Mouse (Mus musculus) A20 (cell line): Measurements from ENCODE around the gene Slc24a3.

Source experiments
- DNase-seq: peaks from one replicate; pipeline ENCODE4 v3.0.0-alpha.2; 2011; ENCODE audit warnings: low read depth, low spot score

The Slc24a3 gene

DNA sequence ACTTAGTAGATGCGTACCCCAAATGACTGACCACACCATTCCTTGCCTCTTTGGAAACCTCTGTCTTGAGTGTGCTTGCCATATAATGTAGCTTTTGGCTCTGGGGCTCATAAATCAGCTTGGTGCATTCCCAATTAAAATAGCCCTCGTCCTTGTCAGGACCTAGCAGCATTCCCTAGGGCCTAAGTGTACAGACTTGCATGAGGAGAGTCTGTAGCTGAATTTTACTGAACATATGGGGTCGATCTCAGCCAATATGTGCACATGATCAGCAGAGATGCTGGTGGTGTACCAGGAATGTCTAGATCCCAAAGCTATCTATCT lies 254.3 kb downstream of the Slc24a3 start:
- no peak for DNase-seq

DNA sequence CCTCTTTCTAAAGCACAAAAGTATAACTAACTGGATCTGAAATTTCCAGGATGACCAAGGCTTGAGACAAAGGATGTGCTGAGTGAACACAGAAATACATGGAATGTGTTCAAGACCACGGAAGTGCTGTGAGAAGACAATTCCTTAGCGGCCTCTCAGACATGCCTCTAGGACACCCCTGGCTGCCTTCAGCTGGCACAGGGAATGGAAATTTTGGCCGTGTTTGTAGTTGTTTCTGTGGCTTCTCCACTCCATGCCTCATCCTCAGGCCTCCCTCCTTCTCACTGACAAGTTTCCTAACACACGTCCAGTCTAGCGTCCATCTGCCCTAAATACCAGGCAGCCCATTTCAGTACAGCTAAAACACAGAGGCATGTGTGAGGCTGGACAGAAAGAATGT lies 262.4 kb downstream of the Slc24a3 start:
- DNase-seq, result no peak

DNA sequence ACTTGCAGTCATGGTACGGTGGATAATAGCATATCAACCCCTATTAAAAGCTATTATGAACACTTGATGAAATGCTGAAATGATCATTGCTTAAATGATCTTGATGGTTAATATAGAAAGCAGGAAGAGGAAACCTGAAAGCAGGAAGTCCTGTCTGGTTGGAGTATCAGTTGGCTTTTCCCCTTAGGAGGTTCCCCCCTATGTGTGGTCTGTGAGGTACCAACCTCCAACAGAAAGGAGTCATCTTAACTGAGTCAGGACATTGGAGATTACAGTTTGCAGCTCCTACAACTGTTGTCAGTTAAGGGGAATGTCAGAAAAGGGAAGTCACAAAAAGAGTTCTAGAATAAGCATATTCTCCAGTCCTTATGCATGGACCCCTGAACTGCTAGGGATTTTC lies 266.5 kb downstream of the Slc24a3 start:
- DNase-seq, result no peak

DNA sequence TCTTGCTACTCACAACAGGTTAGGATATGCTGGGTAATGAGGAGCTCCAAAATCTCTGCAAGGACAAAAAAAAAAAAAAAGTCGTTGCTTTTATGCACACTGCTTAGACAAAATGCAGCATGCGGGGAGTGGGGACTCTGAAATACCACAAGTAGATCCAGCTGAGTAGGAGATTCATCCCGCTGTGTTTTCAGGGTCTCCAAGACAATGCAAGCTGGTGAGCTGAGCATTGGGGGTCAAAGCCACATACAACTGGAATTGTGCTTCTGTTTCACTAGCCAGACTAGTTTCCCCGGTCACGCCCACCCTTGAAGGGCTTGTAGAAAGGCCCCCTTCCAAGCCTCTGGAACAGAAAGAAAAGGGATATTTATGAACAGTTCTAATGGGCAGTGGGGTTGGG lies 270.8 kb downstream of the Slc24a3 start:
- no peak for DNase-seq

DNA sequence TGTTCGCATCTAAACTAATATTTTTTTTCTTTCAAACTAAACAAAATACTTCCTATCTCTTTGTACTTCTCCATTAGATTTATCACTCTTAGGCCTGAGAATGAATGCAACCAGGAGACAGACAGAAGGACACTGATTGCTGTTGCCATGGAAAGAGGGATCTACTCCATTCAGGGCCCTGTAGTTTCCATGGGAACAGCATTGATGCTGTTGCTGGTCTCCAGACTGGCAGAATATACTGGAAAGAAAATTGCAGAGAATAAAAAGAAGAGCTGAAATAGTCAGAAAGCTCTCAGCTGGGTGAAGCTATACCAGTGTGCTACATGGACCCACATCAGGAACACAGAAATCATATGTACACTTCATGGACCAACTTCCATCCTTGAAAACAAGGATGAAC lies 272.2 kb downstream of the Slc24a3 start:
- no peak for DNase-seq

DNA sequence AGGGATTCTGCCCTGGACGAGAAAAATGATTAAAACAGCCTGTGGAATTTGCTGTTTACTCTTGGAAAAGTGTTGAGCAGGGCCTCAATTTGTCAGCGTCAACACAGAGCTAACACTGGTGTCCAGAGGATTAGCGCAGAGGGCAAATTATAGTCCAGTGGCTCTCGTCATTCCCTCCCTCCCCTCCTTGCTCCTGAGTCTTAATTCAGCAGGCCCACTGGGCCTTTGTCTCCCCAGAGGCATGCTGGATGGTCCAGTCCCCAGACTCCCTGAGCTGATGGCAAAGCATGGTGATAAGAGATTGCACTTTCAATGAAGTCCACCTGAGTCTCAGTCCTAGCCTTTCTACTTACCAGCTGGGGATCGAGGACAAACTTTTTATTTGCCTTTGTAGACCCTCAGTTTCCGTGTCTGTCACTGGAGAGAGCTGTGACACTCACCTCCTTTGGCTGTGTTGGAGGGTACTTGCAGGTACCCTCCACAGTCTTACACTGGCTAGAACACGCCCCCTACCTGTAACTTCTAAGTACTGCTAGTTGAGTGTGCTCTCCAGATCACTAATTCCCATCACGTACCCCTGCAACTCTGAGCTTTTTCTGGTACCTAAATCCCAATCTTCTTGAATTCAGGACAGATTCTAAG lies 289.7 kb downstream of the Slc24a3 start:
- DNase-seq, result peak; percentile 10

DNA sequence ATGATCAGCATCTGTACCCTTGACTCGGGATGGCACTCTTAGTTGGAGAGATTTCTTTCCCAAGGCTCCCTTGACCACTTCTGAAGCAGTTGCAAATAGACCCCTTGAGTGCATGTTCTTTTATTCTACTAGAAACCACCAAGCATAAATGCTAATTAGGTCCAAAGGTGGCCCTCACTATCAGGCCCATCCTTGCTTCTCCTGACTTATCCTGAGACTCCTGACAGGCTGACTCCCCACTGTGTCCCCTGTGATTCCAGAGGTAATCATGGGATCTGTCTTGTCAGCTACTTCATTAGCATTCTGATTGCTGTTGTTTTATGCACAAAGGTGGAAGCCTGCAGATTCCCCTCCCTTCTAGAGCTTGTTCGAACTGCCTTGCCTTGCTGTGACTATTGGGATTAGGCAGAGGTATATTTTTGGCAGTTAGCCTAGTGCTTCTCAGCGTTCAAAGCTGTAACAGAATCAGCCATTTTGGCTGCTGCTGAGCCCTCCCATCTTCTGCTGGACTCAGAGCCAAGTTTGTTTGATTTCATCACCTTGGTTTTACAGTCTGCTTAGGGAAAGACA lies 293.4 kb downstream of the Slc24a3 start:
- DNase-seq, result no peak

DNA sequence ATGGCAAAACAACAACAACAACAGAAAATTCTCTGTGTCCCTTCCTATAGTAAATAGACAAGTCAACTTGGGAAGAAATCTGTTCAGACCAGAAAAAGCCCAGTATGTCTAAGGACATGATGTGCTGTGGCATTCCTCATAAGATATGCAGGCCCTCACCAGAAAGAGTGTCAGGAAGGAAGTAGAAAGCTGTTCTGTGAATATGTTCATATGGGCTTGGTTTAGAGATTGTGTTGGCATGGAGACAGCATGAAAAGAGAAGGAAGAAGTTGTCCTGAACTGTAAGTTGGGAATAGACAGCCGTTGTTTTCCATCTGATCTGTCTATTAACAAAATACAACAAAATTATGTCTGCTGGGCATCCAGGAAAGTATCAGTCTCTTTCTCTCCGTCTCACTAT lies 294.7 kb downstream of the Slc24a3 start:
- DNase-seq, result no peak

DNA sequence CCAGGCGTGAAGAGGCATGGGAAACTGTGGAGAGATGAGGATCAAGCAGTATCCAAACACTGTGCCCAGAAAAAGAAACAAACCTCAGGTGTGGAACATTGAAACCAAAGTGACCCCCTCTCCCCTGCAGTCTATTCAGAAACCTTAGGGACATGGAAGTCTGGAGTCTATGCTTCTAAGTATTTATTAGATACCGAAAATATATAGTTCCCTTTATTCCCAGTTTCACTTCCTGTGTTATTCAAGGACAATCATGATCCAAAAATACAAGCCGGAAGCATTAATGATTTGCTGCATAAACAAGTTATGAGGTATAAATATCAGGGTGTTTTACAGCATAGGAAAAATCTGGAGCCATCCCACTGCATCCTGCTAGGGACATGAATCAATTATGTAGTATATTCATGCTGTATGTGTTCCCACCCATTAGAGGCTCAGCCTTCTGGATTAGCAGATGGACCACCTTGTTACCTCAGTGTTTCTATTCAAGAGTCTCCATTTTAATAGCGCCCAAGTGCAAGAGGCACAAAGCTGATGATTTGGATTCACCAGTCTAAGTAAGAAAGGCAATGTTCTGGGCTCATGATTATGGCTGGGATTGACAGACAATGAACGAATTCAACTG lies 301.3 kb downstream of the Slc24a3 start:
- DNase-seq, result no peak

DNA sequence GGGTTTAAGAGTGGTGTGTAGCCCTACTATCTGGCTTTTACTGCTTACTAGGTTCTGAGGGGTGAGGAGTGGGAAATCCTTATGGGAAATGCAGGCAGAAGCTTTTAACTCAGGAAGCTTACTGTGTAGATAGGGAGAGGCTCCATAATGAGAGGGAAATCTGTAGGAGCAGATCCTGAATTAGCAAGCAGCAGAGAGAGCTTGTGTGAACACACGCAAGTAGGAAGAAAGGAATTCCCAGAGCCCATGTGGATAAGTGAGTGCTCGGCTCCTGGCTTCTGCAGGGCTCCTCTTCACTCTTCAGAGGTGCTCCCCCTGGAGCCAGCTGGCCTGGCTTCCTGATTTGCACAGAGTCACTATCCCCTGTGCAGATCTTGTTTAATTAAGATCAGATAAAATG lies 309.9 kb downstream of the Slc24a3 start:
- DNase-seq, result no peak

DNA sequence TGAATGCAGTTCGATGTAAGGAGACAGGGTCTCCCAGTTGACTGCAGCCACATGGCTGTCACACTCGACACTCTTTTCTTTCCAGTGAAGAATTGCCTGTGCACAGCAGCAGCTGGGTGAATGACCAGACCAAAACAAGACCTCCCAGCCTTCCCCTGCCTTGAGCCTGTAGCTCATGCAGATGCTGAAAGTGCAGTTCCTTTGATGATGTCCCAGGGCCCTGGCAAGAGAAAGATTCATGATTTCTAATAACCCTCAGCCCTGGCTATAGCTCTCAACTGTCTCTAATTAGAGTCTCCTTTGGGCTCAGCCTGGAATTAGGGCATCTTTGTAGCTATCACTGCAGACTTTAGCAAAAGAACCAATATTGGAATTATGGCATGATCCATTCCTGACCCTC lies 312.1 kb downstream of the Slc24a3 start:
- no peak for DNase-seq

DNA sequence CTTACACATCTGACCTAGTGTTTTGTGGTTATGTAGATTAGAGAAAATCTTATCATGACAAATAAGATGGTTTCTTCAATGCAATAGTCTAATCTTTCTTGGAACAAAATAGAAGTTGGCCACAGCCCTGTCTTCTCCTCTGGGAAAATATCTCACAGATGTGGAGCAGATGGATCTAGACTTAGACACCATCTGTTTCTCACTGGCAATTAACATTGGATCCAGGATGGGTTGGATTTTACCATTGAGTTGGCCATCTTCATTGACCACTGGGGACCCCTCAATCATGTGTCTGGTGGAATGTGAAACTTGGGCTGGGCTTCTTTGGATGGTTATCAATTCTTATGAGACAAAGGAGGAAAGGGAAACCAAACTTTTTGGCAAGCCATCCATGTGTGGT lies 332.7 kb downstream of the Slc24a3 start:
- no peak for DNase-seq

DNA sequence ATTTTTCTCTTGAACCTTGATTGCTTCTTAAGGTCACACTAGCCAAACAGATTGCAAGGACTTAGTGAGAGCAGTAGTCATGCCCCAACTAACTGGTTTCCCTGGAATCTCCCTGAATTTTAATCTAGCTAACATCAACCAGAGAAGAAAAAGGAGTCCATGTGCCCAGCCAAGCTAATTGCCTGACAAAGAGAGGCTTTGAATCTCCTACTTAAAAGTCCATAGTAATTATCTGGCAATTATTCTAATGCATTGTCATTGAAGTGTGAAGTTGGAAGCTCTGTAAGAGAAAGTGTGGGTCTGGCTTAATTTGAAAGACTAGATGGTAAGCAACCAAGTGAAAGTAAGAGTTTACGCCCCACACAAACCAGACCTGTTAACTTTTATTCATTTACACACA lies 333.9 kb downstream of the Slc24a3 start:
- DNase-seq, result no peak

DNA sequence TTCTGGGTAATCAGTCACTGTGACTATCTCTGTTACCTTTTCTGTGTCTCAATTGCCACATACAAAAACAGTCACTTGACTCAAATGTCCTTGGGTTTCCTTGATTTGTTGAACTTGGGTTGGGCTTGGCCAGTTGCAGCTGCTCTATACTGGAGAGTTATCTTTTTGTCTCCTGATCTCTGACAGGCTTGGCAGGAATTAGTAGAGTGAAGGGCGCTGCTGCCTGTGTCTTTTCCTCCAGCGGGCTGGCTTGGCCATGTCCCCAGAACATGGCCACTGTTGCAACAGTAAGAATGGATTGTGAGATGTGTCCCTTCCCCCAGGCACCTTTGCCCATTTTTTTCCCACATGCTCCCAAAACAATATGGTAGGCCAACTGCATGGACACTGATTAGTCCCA lies 340.1 kb downstream of the Slc24a3 start:
- DNase-seq, result no peak

DNA sequence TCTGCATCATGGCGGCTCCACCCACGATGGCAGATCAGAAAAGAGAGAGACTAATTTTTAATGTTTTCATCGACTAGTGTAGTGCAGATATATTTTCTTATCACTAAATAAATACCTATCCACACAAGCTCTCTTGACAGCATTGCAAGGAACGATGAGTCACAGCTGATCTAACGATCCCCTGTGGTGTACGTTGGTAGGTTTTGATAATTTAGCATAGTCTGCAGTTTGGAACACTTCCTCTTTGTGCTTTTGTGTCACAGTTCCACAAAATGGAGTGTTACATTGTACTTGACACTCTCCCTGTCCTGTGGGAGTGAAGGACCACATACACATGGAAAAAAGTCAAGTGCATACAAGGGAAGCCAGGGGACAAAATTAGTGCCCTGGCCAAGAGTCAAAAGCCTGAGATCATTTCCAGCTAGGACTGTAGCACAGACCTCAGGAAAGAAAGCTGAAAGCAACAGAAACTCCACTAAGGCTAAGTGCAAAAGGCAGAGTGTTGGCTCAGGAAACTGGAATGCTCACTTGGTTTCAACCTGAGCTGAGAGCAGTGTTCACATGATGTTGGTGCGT lies 343.2 kb downstream of the Slc24a3 start:
- DNase-seq, result no peak

DNA sequence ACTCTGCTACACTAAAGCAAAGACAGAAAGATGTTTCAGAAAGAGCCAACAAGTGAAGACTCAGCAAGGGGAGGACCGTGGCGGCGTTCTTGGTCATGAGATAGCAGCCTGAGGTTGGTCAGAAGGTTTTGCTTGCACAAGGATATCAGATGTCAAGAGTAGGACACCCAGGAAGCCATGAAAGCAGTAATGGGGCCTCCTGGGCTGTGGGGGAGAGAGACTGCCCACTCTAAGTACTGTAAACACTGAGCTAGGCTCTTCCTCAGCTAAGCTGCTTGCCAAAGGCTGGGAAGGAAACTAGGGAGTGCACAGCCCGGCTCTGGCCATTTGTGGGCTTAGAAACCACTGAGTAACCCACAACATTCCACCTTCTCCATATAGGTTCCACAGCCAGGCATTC lies 348.4 kb downstream of the Slc24a3 start:
- no peak for DNase-seq

DNA sequence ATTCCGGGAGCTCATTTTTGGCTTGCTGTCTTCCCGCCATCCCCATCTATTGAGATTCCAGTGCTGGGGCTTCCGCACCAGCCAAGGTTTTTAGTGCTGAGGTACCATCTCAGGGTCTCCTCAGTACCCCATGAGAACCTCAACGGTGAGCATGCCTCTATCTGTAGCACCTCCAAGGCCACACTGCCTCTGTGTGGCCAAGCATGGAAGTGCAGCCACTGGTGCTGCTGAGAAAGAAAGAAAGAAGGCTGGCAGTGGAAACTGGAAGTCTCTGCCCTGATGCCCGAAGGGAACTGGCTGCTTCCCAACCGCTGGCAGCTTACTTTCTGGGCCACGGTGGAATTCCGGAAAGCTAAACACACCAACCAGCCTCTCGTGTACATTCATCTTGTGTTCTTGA lies 349.8 kb downstream of the Slc24a3 start:
- DNase-seq, result peak; percentile 53

DNA sequence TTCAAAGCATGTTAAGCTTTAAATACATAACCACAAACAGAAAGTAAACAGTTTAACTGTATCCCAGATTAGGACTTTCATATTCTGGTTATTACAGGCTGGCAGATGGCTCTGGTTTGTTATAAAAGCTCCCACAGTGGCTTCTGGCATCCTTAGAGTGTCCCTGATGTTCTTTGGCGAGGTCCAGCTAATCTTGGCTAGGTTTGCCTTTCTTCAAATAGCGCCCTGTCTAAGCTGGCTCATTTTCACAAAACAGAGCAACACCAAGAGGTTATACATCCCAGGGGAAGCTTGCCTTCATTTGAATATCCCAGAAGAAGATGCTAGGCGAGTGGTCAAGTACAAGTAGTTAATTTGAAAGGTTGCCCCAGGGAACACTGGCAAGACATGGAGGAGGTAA lies 354.5 kb downstream of the Slc24a3 start:
- DNase-seq, result no peak

DNA sequence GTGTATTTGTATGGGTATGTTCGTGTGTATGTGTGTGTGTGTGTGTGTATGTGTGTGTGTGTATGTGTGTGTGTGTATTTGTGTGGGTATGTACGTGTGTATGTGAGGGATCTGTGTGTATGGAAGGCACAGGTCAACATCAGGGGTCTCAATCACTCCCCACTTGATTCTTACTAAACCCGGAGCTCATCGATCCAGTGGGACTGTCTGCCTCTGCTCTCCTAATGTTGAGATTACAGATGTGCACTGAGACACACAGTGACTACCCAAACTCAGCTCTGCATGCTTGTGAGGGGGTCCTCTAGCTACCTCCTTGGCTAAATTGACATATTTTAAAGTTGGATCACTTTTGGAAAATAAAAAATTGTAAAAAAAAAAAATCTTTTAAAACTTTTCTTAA lies 355.8 kb downstream of the Slc24a3 start:
- DNase-seq, result no peak

DNA sequence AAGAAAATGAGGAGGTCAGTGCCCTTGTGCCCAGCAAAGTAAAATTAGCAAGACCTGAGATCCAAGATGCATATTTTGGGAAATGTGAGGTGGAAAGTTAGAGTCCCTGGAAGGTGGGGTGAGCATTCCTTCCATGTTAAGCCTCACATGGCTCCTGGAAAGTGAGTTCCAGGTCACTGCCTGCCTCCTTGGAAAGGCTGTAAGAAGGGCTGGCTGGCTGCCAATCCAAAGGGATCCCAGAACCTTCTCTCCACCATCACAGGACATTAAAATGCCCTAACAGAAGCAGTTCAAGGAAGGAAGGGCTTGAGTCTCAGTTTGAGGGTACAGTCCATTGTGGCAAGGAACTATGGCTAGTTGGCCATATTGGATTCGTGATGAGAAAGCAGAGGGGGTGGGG lies 359.6 kb downstream of the Slc24a3 start:
- no peak for DNase-seq

DNA sequence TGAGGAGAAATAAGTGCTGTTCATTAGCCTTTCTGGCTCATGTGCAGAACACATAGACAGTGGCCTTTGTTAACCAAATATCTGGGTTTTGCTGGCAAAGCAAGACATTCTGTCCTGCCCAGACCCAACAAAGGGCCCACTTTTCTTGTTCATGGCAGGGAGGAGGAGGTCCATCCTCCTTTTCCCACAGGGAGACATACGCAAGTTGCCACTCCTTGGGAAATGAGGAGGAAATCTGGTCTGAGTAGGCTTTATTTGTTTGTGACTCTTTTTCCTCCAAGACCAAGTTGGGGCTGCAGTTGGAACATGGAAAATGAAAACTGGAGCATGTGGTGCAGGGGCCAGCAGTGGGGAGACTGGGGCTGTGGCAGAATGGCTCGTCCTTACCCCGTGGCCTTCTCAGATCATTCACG lies 363.4 kb downstream of the Slc24a3 start:
- DNase-seq, result no peak

DNA sequence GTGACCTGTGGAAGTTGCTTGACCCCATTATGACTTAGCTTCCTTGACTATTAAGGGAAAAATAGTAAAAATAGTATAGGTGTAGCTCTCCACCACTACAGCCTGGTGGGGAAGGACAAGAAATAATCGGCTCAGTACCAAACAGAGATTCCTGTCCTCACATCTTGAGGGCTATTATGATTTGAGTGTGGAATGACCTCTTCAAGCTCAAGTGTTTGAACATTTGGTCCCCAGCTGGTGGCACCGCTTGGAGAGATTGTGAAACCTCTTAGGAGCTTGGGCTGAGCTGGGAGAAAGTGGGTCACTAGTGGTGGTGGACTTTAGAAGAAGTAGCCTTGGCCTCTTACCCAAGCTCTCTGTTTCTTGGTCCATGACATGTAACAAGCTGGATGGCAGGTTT lies 365.5 kb downstream of the Slc24a3 start:
- no peak for DNase-seq

DNA sequence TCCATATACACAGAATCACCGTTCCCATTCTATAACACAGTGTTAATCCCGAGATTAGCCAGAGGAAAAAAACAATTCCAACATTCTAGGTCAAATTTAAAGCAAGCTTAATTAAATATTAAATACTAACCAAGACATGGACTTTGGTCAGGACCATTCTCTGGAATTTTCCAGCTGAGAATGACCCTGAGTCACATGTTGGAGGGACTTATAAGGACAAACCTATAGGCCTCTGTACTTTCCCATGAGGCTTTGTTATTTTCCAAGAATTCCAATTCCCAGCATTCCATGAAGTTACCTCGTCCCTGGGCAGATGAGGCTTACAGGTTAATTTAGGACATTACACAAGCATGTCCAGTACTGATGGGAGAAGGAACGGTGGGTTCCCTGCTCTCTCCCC lies 367.8 kb downstream of the Slc24a3 start:
- DNase-seq, result no peak
